Mouse (Mus musculus) frontal cortex, postnatal 10 days (tissue): ENCODE data around the gene Gpkow.
"Not testable (repeated sequence)": the region's sequence is repeated elsewhere in the genome, so short reads cannot be mapped to it uniquely, and the experiment has no call there.

ENCODE experiments used
- DNase-seq, 2 experiments: peaks; one replicate each; pipeline ENCODE4 v3.0.0; 2022; ENCODE audit warnings: low spot score in 2 of 2, mixed read lengths in 1 of 2

Gpkow gene

GRCm38 (mm10) chrX:7688321-7688720 lies 8.6 kb upstream of the Gpkow start:
- no peak for DNase-seq

DNA sequence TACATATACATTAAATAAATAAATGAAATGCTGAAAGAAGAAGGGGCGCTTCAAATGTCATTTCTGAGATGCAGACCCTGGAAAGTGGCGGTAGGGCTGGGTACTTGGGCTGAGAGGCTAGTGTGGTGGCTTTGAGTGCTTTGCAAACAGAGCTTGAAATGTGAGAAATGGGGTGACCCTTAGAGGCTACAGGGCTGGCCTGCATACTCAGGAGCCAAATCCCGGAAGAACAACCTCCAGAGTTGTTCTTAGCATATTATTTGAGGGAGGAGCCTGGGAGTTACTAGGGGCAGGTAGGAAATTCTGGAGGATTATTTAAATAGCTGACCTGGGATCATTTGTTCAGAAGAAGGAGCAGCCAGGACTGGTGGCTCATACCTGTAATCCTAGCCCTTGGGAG lies 6.4 kb upstream of the Gpkow start:
- DNase-seq: no peak

GRCm38 (mm10) chrX:7692862-7693261 lies 4.1 kb upstream of the Gpkow start:
- no peak for DNase-seq

DNA sequence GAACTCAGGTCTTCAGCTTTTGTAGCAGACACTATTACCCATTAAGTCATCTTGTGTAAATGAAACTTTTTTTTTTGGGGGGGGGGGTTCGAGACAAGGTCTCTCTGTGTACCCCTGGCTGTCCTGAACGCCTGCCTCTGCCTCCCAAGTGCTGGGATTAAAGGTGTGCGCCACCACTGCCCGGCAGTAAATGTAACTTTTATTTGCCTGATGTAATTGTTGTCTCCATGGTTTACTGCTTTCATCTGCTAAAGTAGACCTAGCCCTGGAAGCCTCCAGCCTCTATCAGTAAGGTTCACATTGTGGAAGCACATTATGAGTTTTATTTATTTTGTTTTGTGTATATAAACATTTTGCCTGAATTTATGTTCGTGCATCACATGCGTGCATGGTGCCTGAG lies 411 bp upstream of the Gpkow start:
- no peak for DNase-seq

DNA sequence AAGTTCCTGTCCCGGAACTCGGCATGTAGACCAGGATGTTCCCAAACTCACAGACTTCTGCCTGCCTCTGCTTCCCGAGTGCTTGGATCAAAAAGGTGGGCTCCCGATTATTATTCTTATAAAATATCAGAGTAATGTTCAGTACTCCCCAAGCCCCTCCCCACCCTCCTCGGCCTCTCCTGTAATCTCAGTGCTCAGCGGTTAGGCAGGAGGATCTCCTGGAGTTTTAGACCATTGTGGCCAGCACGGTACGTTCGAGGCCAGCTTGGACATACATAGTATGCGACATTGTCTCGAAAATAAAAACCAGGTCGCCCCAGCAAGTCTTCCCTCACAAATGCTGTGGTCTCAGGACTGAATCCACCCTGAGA lies 16.8 kb downstream of the Gpkow start:
- not testable (repeated sequence) for DNase-seq

- DNase-seq: peak; percentile 91 to 93
Measured at GRCm38 (mm10) chrX:7714135-7714899, 17.4 kb downstream of the Gpkow start, which contains the start of gene Wdr45. Wdr45 (plus strand) TSS chrX:7714333.

DNA sequence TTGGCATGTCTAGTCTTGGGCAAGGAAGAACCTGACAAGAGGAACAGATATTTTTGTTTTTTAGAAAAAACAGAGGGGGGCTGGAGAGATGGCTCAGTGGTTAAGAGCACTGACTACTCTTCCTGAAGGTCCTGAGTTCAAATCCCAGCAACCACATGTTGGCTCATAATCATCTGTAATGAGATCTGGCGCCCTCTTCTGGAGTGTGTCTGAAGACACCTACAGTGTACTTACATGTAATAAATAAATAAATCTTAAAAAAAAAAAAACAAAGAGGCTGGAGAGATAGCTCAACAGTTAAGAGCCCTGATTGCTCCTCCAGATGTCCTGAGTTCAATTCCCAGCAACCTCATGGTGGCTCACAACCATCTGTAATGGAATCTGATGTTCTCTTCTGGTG lies 19.1 kb downstream of the Gpkow start:
- not testable (repeated sequence) for DNase-seq

DNA sequence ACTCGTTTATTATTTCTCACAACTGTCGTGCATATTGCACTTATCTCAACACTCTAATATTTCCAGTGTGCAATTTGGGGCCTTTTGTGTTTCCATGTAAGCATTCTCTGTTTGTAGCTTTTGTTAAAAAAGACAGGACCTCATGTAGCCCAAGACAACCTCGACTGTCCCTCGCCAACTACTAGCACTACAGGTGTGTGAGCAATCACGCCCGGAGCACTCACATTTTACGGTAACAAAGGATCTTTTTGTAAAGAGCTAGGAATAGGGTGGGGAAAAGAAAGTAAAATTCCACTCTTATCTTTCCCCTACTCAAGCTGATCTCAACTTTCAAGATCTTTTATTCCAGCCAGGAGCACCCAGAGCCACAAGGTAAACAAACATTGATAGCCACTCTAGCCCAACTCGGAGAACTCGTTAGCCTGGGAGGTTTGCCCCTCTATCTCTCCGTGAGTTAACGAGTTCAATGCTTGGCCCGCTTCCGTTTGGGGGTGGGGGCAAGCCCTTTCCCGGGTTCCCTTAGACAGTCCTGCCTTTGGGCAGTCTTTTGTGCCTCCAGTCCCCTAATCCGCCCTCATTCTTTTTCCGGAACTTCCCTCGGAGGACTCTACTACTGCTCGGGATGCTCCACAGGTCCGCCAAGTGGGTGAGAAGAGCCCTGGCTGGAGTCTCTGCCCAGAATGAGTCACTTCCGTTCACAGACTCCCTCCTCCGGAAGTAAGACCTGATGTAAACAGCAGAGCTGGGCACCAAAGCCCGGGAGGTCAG lies 24.8 kb downstream of the Gpkow start, which contains the start of gene Gm45208:
Gm45208 (plus strand) TSS at position 732 of the 768 bp plus-strand sequence.
- DNase-seq: peak; percentile 41 to 45

DNA sequence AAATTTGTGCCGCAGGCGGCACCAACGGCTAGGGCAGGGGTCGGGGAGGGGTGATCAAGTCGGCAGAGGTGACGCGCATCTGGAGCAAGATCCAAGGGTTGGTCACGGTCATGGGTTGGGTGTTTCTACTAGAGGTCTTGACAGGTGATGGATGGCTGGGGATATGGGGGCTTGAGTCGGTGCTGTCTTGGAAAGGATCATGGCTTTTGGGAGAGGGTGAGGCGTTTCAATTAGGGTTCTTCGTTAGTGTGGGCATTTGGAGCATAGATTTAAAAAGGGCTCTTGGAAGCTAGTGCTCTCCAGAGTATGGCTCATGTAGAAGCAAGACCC lies 25.3 kb downstream of the Gpkow start:
- DNase-seq: no peak

- no peak for DNase-seq
Measured at GRCm38 (mm10) chrX:7722691-7723090, 25.8 kb downstream of the Gpkow start.

DNA sequence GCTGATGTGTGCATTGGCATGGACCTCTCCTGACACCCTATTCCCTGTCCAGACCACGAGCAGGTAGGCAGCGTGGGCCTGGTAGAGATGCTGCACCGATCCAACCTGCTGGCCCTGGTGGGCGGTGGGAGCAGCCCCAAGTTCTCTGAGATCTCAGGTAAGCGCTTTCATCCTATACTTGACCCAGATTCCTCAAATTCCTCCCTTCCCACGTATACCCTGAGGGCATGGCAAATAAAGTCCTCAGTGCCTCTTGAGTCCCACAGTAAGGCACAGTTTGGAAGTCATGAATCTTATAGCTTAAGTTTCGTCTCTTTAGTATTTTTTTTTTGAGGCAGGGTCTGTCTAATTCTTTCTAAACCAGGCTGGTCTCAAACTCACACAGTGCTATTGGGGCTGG lies 27.2 kb downstream of the Gpkow start:
- no peak for DNase-seq

GRCm38 (mm10) chrX:7725841-7726240 lies 28.9 kb downstream of the Gpkow start:
- no peak for DNase-seq

DNA sequence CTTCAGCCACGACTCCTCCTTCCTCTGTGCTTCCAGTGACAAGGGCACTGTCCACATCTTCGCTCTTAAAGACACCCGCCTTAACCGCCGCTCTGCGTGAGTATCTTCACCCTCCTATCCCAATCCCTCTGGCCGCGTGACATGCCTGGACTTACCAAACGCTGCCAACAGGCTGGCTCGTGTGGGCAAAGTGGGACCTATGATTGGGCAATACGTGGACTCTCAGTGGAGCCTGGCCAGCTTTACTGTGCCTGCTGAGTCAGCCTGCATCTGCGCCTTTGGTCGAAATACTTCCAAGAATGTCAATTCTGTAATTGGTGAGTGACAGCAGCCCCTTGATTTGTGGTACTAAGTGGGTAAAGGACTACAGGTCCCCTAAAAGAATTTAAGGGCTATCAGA lies 30.2 kb downstream of the Gpkow start:
- DNase-seq: no peak

DNA sequence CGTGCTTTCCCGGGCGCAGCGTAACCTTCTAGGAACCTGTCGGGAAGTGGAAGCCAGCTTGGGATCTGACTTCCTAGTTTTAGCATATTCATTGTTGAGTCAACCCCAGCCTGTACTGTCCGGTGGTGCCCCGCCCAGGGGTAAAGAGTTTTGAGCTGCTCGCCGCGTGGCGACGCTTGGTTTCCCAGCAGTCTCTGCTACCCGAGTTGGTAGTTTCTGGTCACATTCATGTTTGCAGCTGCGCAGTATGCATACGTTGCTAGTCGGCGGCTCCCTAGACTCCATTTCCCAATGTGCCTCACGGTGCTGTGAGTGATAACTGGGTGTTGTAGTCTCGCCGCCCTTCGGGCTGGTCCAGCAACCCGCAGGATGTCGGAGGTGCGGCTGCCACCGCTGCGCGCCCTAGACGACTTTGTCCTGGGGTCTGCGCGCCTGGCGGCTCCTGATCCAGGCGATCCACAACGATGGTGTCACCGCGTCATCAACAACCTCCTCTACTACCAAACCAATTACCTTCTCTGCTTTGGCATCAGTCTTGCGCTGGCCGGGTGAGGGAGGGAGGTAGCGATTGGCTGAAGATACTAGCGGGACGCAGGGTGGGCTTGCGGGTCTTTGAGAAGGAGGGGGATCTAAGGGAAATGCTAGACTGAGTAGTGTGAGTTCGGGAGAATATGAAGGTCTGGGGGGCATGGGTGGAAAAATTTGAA lies 31.4 kb downstream of the Gpkow start, which contains the start of gene Praf2:
Praf2 (plus strand) TSS at position 225 of the 707 bp plus-strand sequence.
- DNase-seq: peak; percentile 70 to 72

- DNase-seq: no peak
Measured at GRCm38 (mm10) chrX:7728922-7729265, 32.0 kb downstream of the Gpkow start.

GRCm38 (mm10) chrX:7733571-7734156 lies 36.7 kb downstream of the Gpkow start:
- DNase-seq: peak in 1 of 2 experiments; percentile 51

DNA sequence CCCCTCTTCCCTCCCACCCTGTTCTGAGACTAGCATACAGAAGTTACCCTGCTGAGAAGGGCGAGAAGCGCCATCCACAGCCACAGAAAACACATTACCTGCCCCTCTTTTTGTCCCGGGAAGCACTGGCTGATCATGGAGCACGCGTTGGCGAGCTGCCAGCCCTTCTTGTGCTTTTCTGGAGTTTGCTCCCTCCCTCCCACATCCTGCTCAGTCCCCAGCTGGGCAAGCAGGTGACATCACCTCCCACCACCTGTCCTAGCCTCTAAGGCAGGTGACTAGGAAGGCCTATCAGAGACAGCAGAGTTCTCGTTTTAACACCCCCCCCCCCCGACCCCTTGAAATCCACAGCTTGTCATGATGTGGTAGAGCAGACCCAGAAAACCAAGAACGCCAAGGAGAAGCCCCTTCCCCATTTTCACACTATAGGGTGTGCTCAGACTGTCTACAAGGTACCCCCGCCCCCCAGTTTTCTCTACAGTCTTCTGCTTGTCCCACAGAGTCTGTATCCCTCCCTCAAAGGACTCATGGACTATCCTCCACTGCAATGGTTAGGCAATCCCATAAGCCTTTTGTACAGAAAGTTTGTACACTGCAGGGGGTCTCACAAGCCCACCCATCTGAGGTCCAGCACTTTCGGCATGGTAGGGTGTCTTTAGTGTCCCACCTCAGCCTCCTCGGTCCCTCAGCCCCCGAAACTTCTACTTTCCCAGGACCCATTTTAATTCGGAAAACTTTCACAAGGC lies 42.6 kb downstream of the Gpkow start:
- DNase-seq: no peak

GRCm38 (mm10) chrX:7740082-7740819 lies 43.3 kb downstream of the Gpkow start:
- no peak for DNase-seq

- no peak for DNase-seq
Measured at GRCm38 (mm10) chrX:7741103-7741502, 44.2 kb downstream of the Gpkow start.

DNA sequence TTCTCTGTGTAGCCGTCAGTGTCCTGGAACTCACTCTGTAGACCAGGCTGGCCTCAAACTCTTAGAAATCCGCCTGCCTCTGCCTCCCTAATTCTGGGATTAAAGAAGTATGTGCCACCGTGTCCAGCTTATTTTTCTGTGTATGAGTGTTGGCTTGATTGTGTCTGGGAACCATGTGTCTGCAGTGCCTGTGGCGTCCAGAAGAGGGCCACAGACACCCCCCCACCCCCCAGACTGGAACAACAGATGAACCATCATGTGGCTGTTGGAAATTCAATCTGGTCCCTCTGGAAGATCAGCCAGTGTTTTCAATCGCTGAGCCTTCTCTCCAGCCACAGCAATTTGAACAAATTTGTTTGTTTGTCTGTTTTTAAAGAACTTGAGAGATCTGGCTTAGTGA lies 46.5 kb downstream of the Gpkow start:
- DNase-seq: no peak

GRCm38 (mm10) chrX:7744940-7745339 lies 48.0 kb downstream of the Gpkow start:
- no peak for DNase-seq
